Mouse (Mus musculus): Measurements from ENCODE around the gene Zdhhc25. TPM values are rescaled to one million over a fixed set of nuclear protein-coding genes. Genes with fewer than 3 reads are reported as not detected.

The Zdhhc25 gene
- not detected in 2 replicates for polyA plus RNA-seq (2015; fragmentation: Nextera tagmentation; extraction: Ambion mirVana)

DNA sequence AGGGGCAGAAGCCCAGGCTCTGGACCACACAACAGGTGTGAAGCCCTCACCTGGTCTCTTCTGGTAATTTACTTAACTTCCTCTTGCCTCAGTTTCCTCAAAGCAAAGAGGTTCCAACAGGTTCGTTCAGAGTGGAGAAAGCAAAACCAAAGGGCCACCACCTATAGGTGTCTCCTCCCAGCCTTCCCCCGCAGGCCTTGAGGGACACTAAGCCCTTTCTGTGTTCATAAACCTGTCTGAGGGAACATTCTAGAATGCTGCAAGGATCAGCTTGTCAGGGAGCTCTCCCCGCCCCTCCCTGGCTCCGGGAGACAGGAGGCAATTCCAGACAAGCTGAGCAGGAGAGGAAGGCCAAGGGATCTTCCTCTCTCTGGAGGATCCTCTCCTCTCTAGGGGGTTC is at the start of gene Zdhhc25:
TSS of gene Zdhhc25 (plus strand) at position 301 of the 400 bp plus-strand sequence.
- Histone ChIP-seq H3K27ac (replicated peaks) (no peak within 1 kb of the TSS), H3K27me3 (no peaks in the 10 kb centered on the region), H3K9ac (no peak within 1 kb of the TSS), H3K36me3 (no peaks in the 10 kb centered on the region), H3K4me1 (peaks cover 5% of the 10 kb centered on the region; the same call in 1 of the 2 replicates), H3K9me3 (replicated peaks) (no peaks in the 10 kb centered on the region), H3K4me2 (replicated peaks) (no peak within 1 kb of the TSS), H3K4me3 (replicated peaks) (no peak within 1 kb of the TSS)
- ATAC-seq (ENCODE audit: insufficient number of reproducible peaks, low FRiP score, low TSS enrichment, low read depth): no peak
- WGBS: 82% methylated on average over 4 of the region's 4 CpGs

GRCm38 (mm10) chr15:88552852-88553251 is 47.2 kb upstream of the Zdhhc25 start:
- no peaks in the 10 kb centered on the region for H3K9me3 ChIP-seq (replicated peaks)
- 89% methylated on average over 9 of the region's 9 CpGs for WGBS
- H3K27ac ChIP-seq (replicated peaks): no peak overlapping the region
- H3K4me2 ChIP-seq (replicated peaks): no peak overlapping the region
- no peak overlapping the region for H3K4me3 ChIP-seq (replicated peaks)
- no peaks in the 10 kb centered on the region for H3K4me1 ChIP-seq
- H3K9ac ChIP-seq: no peak overlapping the region
- H3K36me3 ChIP-seq: no peaks in the 10 kb centered on the region
- no peaks in the 10 kb centered on the region for H3K27me3 ChIP-seq
- no peak for ATAC-seq (ENCODE audit: insufficient number of reproducible peaks, low FRiP score, low TSS enrichment, low read depth)

- Histone ChIP-seq H3K27ac (replicated peaks) (no peak overlapping the region), H3K9ac (no peak overlapping the region), H3K4me3 (replicated peaks) (no peak overlapping the region), H3K36me3 (no peaks in the 10 kb centered on the region), H3K4me1 (peaks cover 4% of the 10 kb centered on the region; the same call in 1 of the 2 replicates), H3K27me3 (no peaks in the 10 kb centered on the region), H3K9me3 (replicated peaks) (no peaks in the 10 kb centered on the region), H3K4me2 (replicated peaks) (no peak overlapping the region)
- whole genome bisulfite sequencing: 14% methylated on average over 8 of the region's 8 CpGs
- no peak for ATAC-seq (ENCODE audit: insufficient number of reproducible peaks, low FRiP score, low TSS enrichment, low read depth)
These were observed 44.6 kb upstream of the Zdhhc25 start for GRCm38 (mm10) chr15:88555476-88555875.

DNA sequence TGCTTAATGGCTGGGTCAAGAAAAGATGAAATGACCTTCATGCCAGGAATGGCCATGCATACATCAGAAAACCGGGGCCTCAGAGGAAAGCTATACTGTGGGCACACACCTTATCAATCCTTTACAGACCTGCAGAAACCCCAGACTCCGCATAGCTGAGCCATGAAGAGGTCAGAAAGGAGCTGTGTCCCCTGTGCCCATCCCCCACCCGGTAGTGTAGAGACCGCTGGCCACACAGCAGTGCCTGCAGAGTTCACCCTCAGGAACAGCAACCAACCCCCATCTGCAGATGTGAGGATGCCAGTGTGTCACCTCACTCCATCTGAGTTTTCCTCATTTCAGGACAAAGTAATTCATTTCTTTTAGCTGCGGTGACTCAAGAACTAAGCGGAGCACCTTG is 39.5 kb upstream of the Zdhhc25 start:
- H3K27ac ChIP-seq (replicated peaks): no peak overlapping the region
- no peak overlapping the region for H3K9ac ChIP-seq
- ATAC-seq (ENCODE audit: insufficient number of reproducible peaks, low FRiP score, low TSS enrichment, low read depth): no peak
- 57% methylated on average over 6 of the region's 6 CpGs for WGBS
- no peaks in the 10 kb centered on the region for H3K9me3 ChIP-seq (replicated peaks)
- H3K36me3 ChIP-seq: no peaks in the 10 kb centered on the region
- H3K27me3 ChIP-seq: 0 out of 2 replicates have a peak, but pooled peaks cover 3% of the 10 kb centered on the region
- no peak overlapping the region for H3K4me2 ChIP-seq (replicated peaks)
- H3K4me3 ChIP-seq (replicated peaks): no peak overlapping the region
- peaks cover 15% of the 10 kb centered on the region for H3K4me1 ChIP-seq

- Histone ChIP-seq H3K27me3 (0 out of 2 replicates have a peak, but pooled peaks cover 3% of the 10 kb centered on the region), H3K9me3 (replicated peaks) (no peaks in the 10 kb centered on the region), H3K9ac (no peak overlapping the region), H3K27ac (replicated peaks) (no peak overlapping the region), H3K36me3 (no peaks in the 10 kb centered on the region), H3K4me1 (peaks cover 15% of the 10 kb centered on the region), H3K4me3 (replicated peaks) (no peak overlapping the region), H3K4me2 (replicated peaks) (no peak overlapping the region; the same call in 1 of the 2 replicates)
- ATAC-seq (ENCODE audit: insufficient number of reproducible peaks, low FRiP score, low TSS enrichment, low read depth): no peak
- WGBS: 3% methylated on average over 22 of the region's 22 CpGs
These were observed 38.9 kb upstream of the Zdhhc25 start for GRCm38 (mm10) chr15:88561058-88561730.

DNA sequence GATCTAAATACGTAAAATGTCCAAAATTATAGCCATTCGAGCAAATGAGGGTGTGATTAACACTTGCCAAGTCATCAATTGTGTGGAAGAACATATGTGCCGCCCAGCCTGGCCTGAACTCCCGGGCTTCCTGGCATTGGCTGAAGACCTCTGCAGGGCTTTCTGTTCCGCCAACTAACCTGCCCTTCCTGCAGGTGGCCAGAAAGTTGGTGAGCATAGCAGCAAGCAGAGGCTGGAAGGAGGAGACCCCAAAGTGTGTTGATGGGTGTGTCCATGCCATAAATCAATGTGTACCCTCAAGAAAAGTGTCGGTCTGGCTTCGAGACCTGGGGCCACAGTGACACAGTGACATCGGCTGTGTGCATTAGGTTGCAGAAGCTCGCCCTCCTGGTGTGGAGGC is 34.8 kb upstream of the Zdhhc25 start:
- Histone ChIP-seq H3K9ac (no peak overlapping the region), H3K4me3 (replicated peaks) (no peak overlapping the region), H3K27me3 (0 out of 2 replicates have a peak, but pooled peaks cover 3% of the 10 kb centered on the region), H3K27ac (replicated peaks) (no peak overlapping the region), H3K9me3 (replicated peaks) (no peaks in the 10 kb centered on the region), H3K4me1 (peaks cover 11% of the 10 kb centered on the region), H3K4me2 (replicated peaks) (no peak overlapping the region), H3K36me3 (no peaks in the 10 kb centered on the region)
- WGBS: 79% methylated on average over 9 of the region's 9 CpGs
- no peak for ATAC-seq (ENCODE audit: insufficient number of reproducible peaks, low FRiP score, low TSS enrichment, low read depth)

DNA sequence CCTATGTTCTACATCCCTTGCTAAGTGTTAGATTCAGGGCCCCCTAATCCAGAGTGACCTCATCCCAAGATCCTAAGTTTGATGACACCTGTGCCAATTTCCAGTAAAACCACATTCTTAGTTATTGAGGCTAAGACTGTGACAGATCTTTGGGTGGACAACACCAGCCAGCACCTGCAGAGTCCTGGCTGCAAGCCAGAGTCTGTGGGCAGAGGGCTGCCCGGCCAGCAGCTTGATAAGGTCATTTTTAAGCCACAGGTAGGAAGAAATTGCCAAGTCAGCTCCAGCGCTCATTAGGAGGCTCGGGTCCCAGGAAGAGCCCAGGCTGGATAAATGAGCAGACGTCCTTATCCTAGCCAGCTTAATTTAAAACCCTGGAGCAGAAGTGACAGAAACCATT is 34.3 kb upstream of the Zdhhc25 start:
- Histone ChIP-seq H3K4me1 (peaks cover 9% of the 10 kb centered on the region), H3K4me2 (replicated peaks) (no peak overlapping the region), H3K36me3 (no peaks in the 10 kb centered on the region), H3K4me3 (replicated peaks) (no peak overlapping the region), H3K9me3 (replicated peaks) (no peaks in the 10 kb centered on the region), H3K27me3 (0 out of 2 replicates have a peak, but pooled peaks cover 3% of the 10 kb centered on the region), H3K27ac (replicated peaks) (no peak overlapping the region), H3K9ac (no peak overlapping the region)
- no peak for ATAC-seq (ENCODE audit: insufficient number of reproducible peaks, low FRiP score, low TSS enrichment, low read depth)
- 76% methylated on average over 4 of the region's 4 CpGs for WGBS

- no peak overlapping the region for H3K4me3 ChIP-seq (replicated peaks)
- no peaks in the 10 kb centered on the region for H3K4me1 ChIP-seq
- H3K27me3 ChIP-seq: no peaks in the 10 kb centered on the region
- no peak for ATAC-seq (ENCODE audit: insufficient number of reproducible peaks, low FRiP score, low TSS enrichment, low read depth)
- no peaks in the 10 kb centered on the region for H3K9me3 ChIP-seq (replicated peaks)
- WGBS: 72% methylated on average over 17 of the region's 17 CpGs
- H3K36me3 ChIP-seq: no peaks in the 10 kb centered on the region
- no peak overlapping the region for H3K9ac ChIP-seq
- no peak overlapping the region for H3K4me2 ChIP-seq (replicated peaks)
- no peak overlapping the region for H3K27ac ChIP-seq (replicated peaks)
These were observed 29.4 kb upstream of the Zdhhc25 start for GRCm38 (mm10) chr15:88570697-88571096.

GRCm38 (mm10) chr15:88579461-88579860 is 20.6 kb upstream of the Zdhhc25 start:
- Histone ChIP-seq H3K27ac (replicated peaks) (no peak overlapping the region), H3K36me3 (no peaks in the 10 kb centered on the region), H3K4me1 (no peaks in the 10 kb centered on the region), H3K27me3 (no peaks in the 10 kb centered on the region), H3K9ac (no peak overlapping the region), H3K9me3 (replicated peaks) (no peaks in the 10 kb centered on the region), H3K4me2 (replicated peaks) (no peak overlapping the region), H3K4me3 (replicated peaks) (no peak overlapping the region)
- ATAC-seq (ENCODE audit: insufficient number of reproducible peaks, low FRiP score, low TSS enrichment, low read depth): no peak
- WGBS: 84% methylated on average over 6 of the region's 6 CpGs

- Histone ChIP-seq H3K4me2 (replicated peaks) (no peak overlapping the region), H3K4me3 (replicated peaks) (no peak overlapping the region), H3K27me3 (no peaks in the 10 kb centered on the region), H3K9ac (no peak overlapping the region), H3K27ac (replicated peaks) (no peak overlapping the region), H3K36me3 (no peaks in the 10 kb centered on the region), H3K9me3 (replicated peaks) (no peaks in the 10 kb centered on the region), H3K4me1 (peaks cover 5% of the 10 kb centered on the region; the same call in 1 of the 2 replicates)
- no peak for ATAC-seq (ENCODE audit: insufficient number of reproducible peaks, low FRiP score, low TSS enrichment, low read depth)
- WGBS: 83% methylated on average over 3 of the region's 3 CpGs
These were observed 2.4 kb downstream of the Zdhhc25 start for GRCm38 (mm10) chr15:88602496-88602895.

- H3K4me2 ChIP-seq (replicated peaks): no peak overlapping the region
- H3K4me3 ChIP-seq (replicated peaks): no peak overlapping the region
- H3K36me3 ChIP-seq: no peaks in the 10 kb centered on the region
- H3K9me3 ChIP-seq (replicated peaks): no peaks in the 10 kb centered on the region
- no peaks in the 10 kb centered on the region for H3K27me3 ChIP-seq
- H3K9ac ChIP-seq: no peak overlapping the region
- ATAC-seq (ENCODE audit: insufficient number of reproducible peaks, low FRiP score, low TSS enrichment, low read depth): no peak
- H3K27ac ChIP-seq (replicated peaks): peak overlapping the region; percentile 60
- H3K4me1 ChIP-seq: peaks cover 5% of the 10 kb centered on the region; the same call in 1 of the 2 replicates
- WGBS: 39% methylated on average over 9 of the region's 9 CpGs
These were observed 3.1 kb downstream of the Zdhhc25 start for GRCm38 (mm10) chr15:88603091-88603732.

All from embryonic facial prominence, embryonic 15.5 days (tissue).